In the genomic region with DNA sequence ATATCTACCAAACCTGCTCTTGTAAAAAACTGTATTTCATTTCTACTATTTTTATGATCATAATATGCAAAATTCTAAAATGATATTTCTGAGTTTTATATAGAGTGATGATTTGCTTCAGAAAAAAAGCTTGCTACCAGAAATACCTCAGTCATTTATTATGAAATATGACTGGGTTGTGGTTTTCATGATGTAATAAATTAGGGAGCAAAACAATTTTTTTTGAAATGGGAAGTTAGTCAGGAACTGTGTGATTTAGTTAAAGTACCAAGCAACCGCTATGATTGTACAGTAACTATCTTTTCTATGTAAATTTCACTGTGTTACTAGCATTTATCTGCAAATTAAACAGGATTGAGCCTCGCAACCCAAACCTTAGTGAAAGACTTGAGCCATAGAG, we compare ENCODE assay signal across 34 mouse cellular contexts.
"Had no signal": no experiment of that assay in that cellular context is flagged by ENCODE, and none has a peak within 500 bp of the region (broad histone marks: within the 10 kb centered on the region; RNA-seq: fewer than 3 reads in every experiment).

No protein-coding gene starts in this region.

- H3K4me1 ChIP-seq: heart, embryonic 10.5 days; heart, embryonic 12.5 days; heart, embryonic 13.5 days; heart, embryonic 15.5 days; hindbrain, embryonic 10.5 days; hindbrain, embryonic 12.5 days; hindbrain, embryonic 15.5 days; intestine, embryonic 15.5 days; kidney, embryonic 15.5 days had no signal

- H3K4me3 ChIP-seq: heart, embryonic 10.5 days; heart, embryonic 12.5 days; heart, embryonic 13.5 days; heart, embryonic 15.5 days; hindbrain, embryonic 10.5 days; hindbrain, embryonic 12.5 days; hindbrain, embryonic 15.5 days; intestine, embryonic 15.5 days; kidney, embryonic 15.5 days; layer of hippocampus, adult 2 months; left cerebral cortex, adult 2 months had no signal

- H3K27ac ChIP-seq: heart, embryonic 10.5 days; heart, embryonic 13.5 days; heart, embryonic 15.5 days; hindbrain, embryonic 10.5 days; hindbrain, embryonic 12.5 days; hindbrain, embryonic 14.5 days; hindbrain, embryonic 15.5 days; hindbrain, postnatal 0 days; intestine, embryonic 15.5 days; kidney, embryonic 15.5 days; kidney, postnatal 0 days; layer of hippocampus, adult 2 months; left cerebral cortex, adult 2 months had no signal

- H3K27me3 ChIP-seq: heart, embryonic 12.5 days; heart, embryonic 13.5 days; heart, embryonic 15.5 days; hindbrain, embryonic 12.5 days; hindbrain, embryonic 15.5 days; intestine, embryonic 15.5 days; kidney, embryonic 15.5 days had no signal

- ATAC-seq: hindbrain, embryonic 16.5 days; hindbrain, postnatal 0 days; inflammation-experienced regulatory T-cells, adult 6 months; intestine, embryonic 15.5 days; intestine, embryonic 16.5 days had no signal

- DNase-seq: heart, postnatal 10 days; heart, postnatal 14 days; heart, postnatal 36 days; heart, postnatal 4 days; kidney, adult 11 months; kidney, adult 18-20 months; kidney, adult 2 months; kidney, adult 8-10 months; kidney, adult 9 months; kidney, postnatal 10 days; kidney, postnatal 14 days; kidney, postnatal 25 days; kidney, postnatal 36 days; kidney, postnatal 4 days; layer of hippocampus, adult 9-11 months; layer of hippocampus, postnatal 36 days had no signal

- H3K9ac ChIP-seq: heart, embryonic 12.5 days; heart, embryonic 13.5 days; heart, embryonic 15.5 days; hindbrain, embryonic 12.5 days; hindbrain, embryonic 14.5 days; hindbrain, embryonic 15.5 days; intestine, embryonic 15.5 days; kidney, embryonic 15.5 days had no signal

- H3K36me3 ChIP-seq: heart, embryonic 10.5 days; heart, embryonic 12.5 days; heart, embryonic 13.5 days; heart, embryonic 15.5 days; hindbrain, embryonic 10.5 days; hindbrain, embryonic 12.5 days; hindbrain, embryonic 15.5 days; intestine, embryonic 15.5 days; kidney, embryonic 15.5 days had no signal

- H3K9me3 ChIP-seq: heart, embryonic 10.5 days; heart, embryonic 12.5 days; heart, embryonic 13.5 days; heart, embryonic 15.5 days; hindbrain, embryonic 10.5 days; hindbrain, embryonic 12.5 days; hindbrain, embryonic 15.5 days; intestine, embryonic 15.5 days; kidney, embryonic 15.5 days had no signal

- H3K4me2 ChIP-seq: heart, embryonic 11.5 days; heart, embryonic 12.5 days; heart, embryonic 13.5 days; heart, embryonic 15.5 days; hindbrain, embryonic 12.5 days; hindbrain, embryonic 14.5 days; hindbrain, embryonic 15.5 days; intestine, embryonic 15.5 days; kidney, embryonic 15.5 days had no signal
